7 mouse cellular contexts compared by ENCODE assay signal in genomic region chr7:127674977-127675376, GRCm38 (mm10). TPM values are rescaled to one million over a fixed set of nuclear protein-coding genes. Genes with fewer than 3 reads are reported as not detected.
A peak's percentile ranks its signal among the peaks of the same experiment; 100 is the strongest.
DNase-seq lines count a peak whose midpoint lies in the region; ATAC-seq and TF ChIP-seq lines count a peak whose summit lies in the region.

No protein-coding gene starts in this region.

- no peaks in the 10 kb centered on the region for H3K27me3 ChIP-seq in embryonic facial prominence, embryonic 10.5 days (replicated peaks; ENCODE audit: low read depth, poor library complexity, severe bottlenecking)
- no peaks in the 10 kb centered on the region for H3K27me3 ChIP-seq in kidney, adult 2 months (replicated peaks; ENCODE audit: control insufficient read depth, insufficient read depth, low read length)
- H3K27me3 ChIP-seq in limb, embryonic 11.5 days (ENCODE audit: control insufficient read depth, insufficient read depth, low read length), result no peaks in the 10 kb centered on the region
- H3K27me3 ChIP-seq in midbrain, postnatal 0 days (ENCODE audit: insufficient read depth, low read length), result no peaks in the 10 kb centered on the region

- H3K4me1 ChIP-seq in embryonic facial prominence, embryonic 10.5 days, result peaks cover 11% of the 10 kb centered on the region; the same call in 1 of the 2 replicates
- H3K4me1 ChIP-seq in kidney, adult 2 months (ENCODE audit: control insufficient read depth, insufficient read depth, low read length), result 0 out of 2 replicates have a peak, but pooled peaks cover 5% of the 10 kb centered on the region
- no peaks in the 10 kb centered on the region for H3K4me1 ChIP-seq in limb, embryonic 11.5 days (ENCODE audit: control insufficient read depth, insufficient read depth, low read length)
- H3K4me1 ChIP-seq in midbrain, postnatal 0 days (ENCODE audit: insufficient read depth, low read length), result no peaks in the 10 kb centered on the region

- TF ChIP-seq CTCF in kidney, adult 2 months (conservative IDR thresholded peaks at IDR 0.05; ENCODE audit: insufficient read depth, insufficient read length, low read depth, low read length), result peak; percentile 97
- peak; percentile 97 for TF ChIP-seq CTCF in midbrain, postnatal 0 days (IDR thresholded peaks at IDR 0.05)

- no peak for TF ChIP-seq POLR2A in kidney, adult 2 months (IDR thresholded peaks at IDR 0.05; ENCODE audit: low read depth, low read length)

- H3K4me2 ChIP-seq in limb, embryonic 11.5 days (ENCODE audit: low read depth, severe bottlenecking), result no peak overlapping the region
- no peak overlapping the region for H3K4me2 ChIP-seq in midbrain, postnatal 0 days (ENCODE audit: low read depth, low read length, poor library complexity, severe bottlenecking)

- H3K36me3 ChIP-seq in embryonic facial prominence, embryonic 10.5 days (replicated peaks), result peaks cover 11% of the 10 kb centered on the region
- no peaks in the 10 kb centered on the region for H3K36me3 ChIP-seq in kidney, adult 2 months (ENCODE audit: control insufficient read depth, insufficient read depth, low read length)
- no peaks in the 10 kb centered on the region for H3K36me3 ChIP-seq in limb, embryonic 11.5 days (ENCODE audit: control insufficient read depth, insufficient read depth, low read length)
- H3K36me3 ChIP-seq in midbrain, postnatal 0 days (ENCODE audit: insufficient read depth, low read length), result peaks cover 8% of the 10 kb centered on the region; the same call in 1 of the 2 replicates

- peak overlapping the region; percentile 57 for H3K27ac ChIP-seq in embryonic facial prominence, embryonic 10.5 days (replicated peaks)
- H3K27ac ChIP-seq in kidney, adult 2 months (ENCODE audit: insufficient read depth, low read depth, low read length), result no peak overlapping the region
- no peak overlapping the region; the same call in 1 of the 2 replicates for H3K27ac ChIP-seq in limb, embryonic 11.5 days (replicated peaks; ENCODE audit: low read depth, low read length)
- peak overlapping the region; percentile 69 for H3K27ac ChIP-seq in midbrain, postnatal 0 days (ENCODE audit: low read depth, low read length)

- DNase-seq in adrenal gland, postnatal 14 days, result peak; percentile 94
- peak; percentile 87 for DNase-seq in embryonic facial prominence, embryonic 10.5 days (ENCODE audit: low spot score)
- peak; percentile 81 to 92 for DNase-seq in heart, adult 18-20 months
- peak; percentile 89 for DNase-seq in kidney, adult 2 months
- DNase-seq in limb, embryonic 11.5 days (ENCODE audit: low spot score), result peak; percentile 90
- DNase-seq in midbrain, postnatal 0 days (ENCODE audit: low spot score), result peak; percentile 96
- peak; percentile 58 to 80 for DNase-seq in spleen, postnatal 14 days (ENCODE audit: low spot score in 2 of 2)

- ATAC-seq in limb, embryonic 11.5 days (ENCODE audit: insufficient number of reproducible peaks, low FRiP score, low TSS enrichment, low read depth), result peak; percentile 57
- ATAC-seq in midbrain, postnatal 0 days (ENCODE audit: low FRiP score), result peak; percentile 81

- H3K4me3 ChIP-seq in embryonic facial prominence, embryonic 10.5 days, result 0 out of 2 replicates have a peak overlapping the region, but pooled peaks have one; percentile 12
- H3K4me3 ChIP-seq in kidney, adult 2 months (ENCODE audit: insufficient read depth, low read depth, low read length), result no peak overlapping the region
- H3K4me3 ChIP-seq in limb, embryonic 11.5 days (ENCODE audit: low read depth, low read length), result no peak overlapping the region
- no peak overlapping the region for H3K4me3 ChIP-seq in midbrain, postnatal 0 days (ENCODE audit: low read depth, low read length)

- 4% methylated on average over 5 of the region's 5 CpGs for WGBS in embryonic facial prominence, embryonic 10.5 days
- 1% methylated on average over 5 of the region's 5 CpGs for WGBS in kidney, adult 2 months
- 4% methylated on average over 5 of the region's 5 CpGs for WGBS in limb, embryonic 11.5 days
- WGBS in midbrain, postnatal 0 days, result under 1% methylated on average over 5 of the region's 5 CpGs

- no peaks in the 10 kb centered on the region for H3K9me3 ChIP-seq in embryonic facial prominence, embryonic 10.5 days
- H3K9me3 ChIP-seq in limb, embryonic 11.5 days (ENCODE audit: control insufficient read depth, low read length), result no peaks in the 10 kb centered on the region
- H3K9me3 ChIP-seq in midbrain, postnatal 0 days (ENCODE audit: low read length), result no peaks in the 10 kb centered on the region

- no peak overlapping the region for H3K9ac ChIP-seq in limb, embryonic 11.5 days (ENCODE audit: low read length)
- H3K9ac ChIP-seq in midbrain, postnatal 0 days (replicated peaks; ENCODE audit: low read length, poor library complexity, severe bottlenecking), result no peak overlapping the region

RNA-seq across cellular contexts. Expression of gene Bcl7c, which starts 33.8 kb away (rescaled TPM):
- 64.8 and 69.2 TPM in 2 replicates for total RNA-seq in adrenal gland, postnatal 14 days (2021)
- 60.2 and 70.0 TPM in 2 replicates for polyA plus RNA-seq in embryonic facial prominence, embryonic 10.5 days (2016; fragmentation: Nextera tagmentation; extraction: Ambion mirVana)
- total RNA-seq in heart, adult 18-20 months (2021), result 10 to 100 TPM; 34.1 to 35.4 TPM
- 24.5 and 25.9 TPM in 2 replicates for polyA plus RNA-seq in kidney, adult 2 months (2012; rRNA removed)
- 83.9 and 85.5 TPM in 2 replicates for polyA plus RNA-seq in limb, embryonic 11.5 days (2014; fragmentation: Nextera tagmentation; extraction: Ambion mirVana)
- total RNA-seq in midbrain, postnatal 0 days (2014; rRNA removed), result 115 and 131 TPM in 2 replicates
- 41.3 and 49.2 TPM in 2 replicates for polyA plus RNA-seq in midbrain, postnatal 0 days (2015; fragmentation: Nextera tagmentation; extraction: Ambion mirVana)

RNA-seq across cellular contexts. Expression of gene Ctf1, which starts 37.6 kb away (rescaled TPM):
- 4.7 and 5.1 TPM in 2 replicates for total RNA-seq in adrenal gland, postnatal 14 days (2021)
- 9.4 and 10.7 TPM in 2 replicates for polyA plus RNA-seq in embryonic facial prominence, embryonic 10.5 days (2016; fragmentation: Nextera tagmentation; extraction: Ambion mirVana)
- total RNA-seq in heart, adult 18-20 months (2021), result 1 to 10 TPM; 8.8 to 9.7 TPM
- 19.4 and 20.6 TPM in 2 replicates for polyA plus RNA-seq in kidney, adult 2 months (2012; rRNA removed)
- polyA plus RNA-seq in limb, embryonic 11.5 days (2014; fragmentation: Nextera tagmentation; extraction: Ambion mirVana), result 19.6 and 21.4 TPM in 2 replicates
- total RNA-seq in midbrain, postnatal 0 days (2014; rRNA removed), result 5.5 and 5.6 TPM in 2 replicates
- polyA plus RNA-seq in midbrain, postnatal 0 days (2015; fragmentation: Nextera tagmentation; extraction: Ambion mirVana), result 3.2 and 3.8 TPM in 2 replicates

RNA-seq across cellular contexts. Expression of gene Ctf2, which starts 57.0 kb away (rescaled TPM):
- total RNA-seq in adrenal gland, postnatal 14 days (2021), result not detected in 2 replicates
- 0.19 TPM in 2 replicates for polyA plus RNA-seq in embryonic facial prominence, embryonic 10.5 days (2016; fragmentation: Nextera tagmentation; extraction: Ambion mirVana)
- not detected for total RNA-seq in heart, adult 18-20 months (2021)
- not detected in 2 replicates for polyA plus RNA-seq in kidney, adult 2 months (2012; rRNA removed)
- polyA plus RNA-seq in limb, embryonic 11.5 days (2014; fragmentation: Nextera tagmentation; extraction: Ambion mirVana), result 0.32 and 0.70 TPM in 2 replicates
- not detected in 2 replicates for total RNA-seq in midbrain, postnatal 0 days (2014; rRNA removed)
- not detected in 2 replicates for polyA plus RNA-seq in midbrain, postnatal 0 days (2015; fragmentation: Nextera tagmentation; extraction: Ambion mirVana)

RNA-seq across cellular contexts. Expression of gene Zfp629, which starts 59.4 kb away (rescaled TPM):
- total RNA-seq in adrenal gland, postnatal 14 days (2021), result 21.6 and 26.4 TPM in 2 replicates
- polyA plus RNA-seq in embryonic facial prominence, embryonic 10.5 days (2016; fragmentation: Nextera tagmentation; extraction: Ambion mirVana), result 31.6 and 33.6 TPM in 2 replicates
- 10 to 100 TPM; 16.5 TPM for total RNA-seq in heart, adult 18-20 months (2021)
- 12.3 and 16.9 TPM in 2 replicates for polyA plus RNA-seq in kidney, adult 2 months (2012; rRNA removed)
- 28.0 and 31.8 TPM in 2 replicates for polyA plus RNA-seq in limb, embryonic 11.5 days (2014; fragmentation: Nextera tagmentation; extraction: Ambion mirVana)
- total RNA-seq in midbrain, postnatal 0 days (2014; rRNA removed), result 36.1 and 42.6 TPM in 2 replicates
- 15.1 and 15.5 TPM in 2 replicates for polyA plus RNA-seq in midbrain, postnatal 0 days (2015; fragmentation: Nextera tagmentation; extraction: Ambion mirVana)

Comparison
In these comparisons a context has a peak if more than half of its experiments do, and no peak if none do; other contexts are left out.
1. H3K27ac ChIP-seq: peak in embryonic facial prominence, embryonic 10.5 days (single experiment) and midbrain, postnatal 0 days (single experiment); none in kidney, adult 2 months (single experiment) and limb, embryonic 11.5 days (single experiment).
2. Peak in every context shown above with its lines, with median percentiles within 50 percentile points of each other: DNase-seq.